Comparison of ENCODE assay signal across 17 mouse cellular contexts in the genomic region with DNA sequence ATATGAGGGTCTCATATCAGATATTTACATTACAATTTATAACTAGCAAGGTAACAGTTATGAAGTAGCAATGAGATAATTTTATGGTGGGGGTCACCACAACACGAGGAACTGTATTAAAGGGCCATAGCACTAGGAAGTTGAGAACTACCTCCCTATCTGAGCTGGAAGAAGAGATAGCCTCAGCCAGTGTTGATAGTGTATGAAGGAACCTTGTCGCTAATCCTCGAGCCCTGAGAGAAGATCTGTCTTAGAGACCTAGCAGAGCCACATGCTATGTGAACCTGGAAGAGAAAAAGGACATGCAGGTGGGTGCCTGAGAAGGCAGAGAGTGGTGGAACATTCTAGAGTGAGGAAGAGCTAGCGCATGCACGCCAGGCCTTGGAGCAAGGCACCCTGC.
A peak's percentile ranks its signal among the peaks of the same experiment; 100 is the strongest.
DNase-seq lines count a peak whose midpoint lies in the region; ATAC-seq and TF ChIP-seq lines count a peak whose summit lies in the region.
"Had no signal": no experiment of that assay in that cellular context is flagged by ENCODE, and none has a peak within 500 bp of the region (broad histone marks: within the 10 kb centered on the region; RNA-seq: fewer than 3 reads in every experiment).

No protein-coding gene starts in this region.

- no peak overlapping the region for H3K4me2 ChIP-seq in forebrain, embryonic 12.5 days
- H3K4me2 ChIP-seq in lung, embryonic 14.5 days, result no peak overlapping the region
- H3K4me2 ChIP-seq in lung, postnatal 0 days (replicated peaks; ENCODE audit: low read depth, low read length), result no peak overlapping the region
- H3K4me2 ChIP-seq in embryonic facial prominence, embryonic 13.5 days, result no peak overlapping the region
- H3K4me2 ChIP-seq in stomach, embryonic 14.5 days (replicated peaks; ENCODE audit: low read depth, low read length), result no peak overlapping the region
- H3K4me2 ChIP-seq: hindbrain, embryonic 13.5 days had no signal

- H3K27ac ChIP-seq in forebrain, embryonic 10.5 days, result 0 out of 2 replicates have a peak overlapping the region, but pooled peaks have one; percentile 30
- H3K27ac ChIP-seq in forebrain, embryonic 12.5 days, result no peak overlapping the region
- peak overlapping the region; percentile 54 for H3K27ac ChIP-seq in lung, embryonic 14.5 days (ENCODE audit: low read depth)
- H3K27ac ChIP-seq in lung, postnatal 0 days (ENCODE audit: low read length), result no peak overlapping the region
- peak overlapping the region; percentile 73; the same call in 1 of the 2 replicates for H3K27ac ChIP-seq in embryonic facial prominence, embryonic 13.5 days
- peak overlapping the region; percentile 39; the same call in 1 of the 2 replicates for H3K27ac ChIP-seq in stomach, embryonic 14.5 days (ENCODE audit: low read length)

- TF ChIP-seq EP300 in lung, postnatal 0 days (IDR thresholded peaks at IDR 0.05), result no peak

- H3K9me3 ChIP-seq in forebrain, embryonic 10.5 days, result no peaks in the 10 kb centered on the region
- no peaks in the 10 kb centered on the region for H3K9me3 ChIP-seq in forebrain, embryonic 12.5 days
- no peaks in the 10 kb centered on the region for H3K9me3 ChIP-seq in lung, embryonic 14.5 days (ENCODE audit: low read depth, low read length)
- no peaks in the 10 kb centered on the region for H3K9me3 ChIP-seq in lung, postnatal 0 days (ENCODE audit: low read length)
- no peaks in the 10 kb centered on the region for H3K9me3 ChIP-seq in embryonic facial prominence, embryonic 13.5 days
- H3K9me3 ChIP-seq in stomach, embryonic 14.5 days (ENCODE audit: control insufficient read depth, low read depth, low read length), result no peaks in the 10 kb centered on the region
- H3K9me3 ChIP-seq: hindbrain, embryonic 13.5 days had no signal

- peaks cover 88% of the 10 kb centered on the region for H3K4me1 ChIP-seq in forebrain, embryonic 10.5 days
- H3K4me1 ChIP-seq in forebrain, embryonic 12.5 days, result peaks cover 86% of the 10 kb centered on the region
- H3K4me1 ChIP-seq in lung, embryonic 14.5 days (ENCODE audit: insufficient read depth), result peaks cover 19% of the 10 kb centered on the region
- peaks cover 10% of the 10 kb centered on the region; the same call in 1 of the 2 replicates for H3K4me1 ChIP-seq in lung, postnatal 0 days (ENCODE audit: insufficient read depth, low read depth, low read length)
- H3K4me1 ChIP-seq in embryonic facial prominence, embryonic 13.5 days, result peaks cover 84% of the 10 kb centered on the region
- peaks cover 30% of the 10 kb centered on the region for H3K4me1 ChIP-seq in stomach, embryonic 14.5 days (ENCODE audit: control insufficient read depth, insufficient read depth, low read length)

- H3K36me3 ChIP-seq in forebrain, embryonic 10.5 days (replicated peaks), result peaks cover 30% of the 10 kb centered on the region
- H3K36me3 ChIP-seq in forebrain, embryonic 12.5 days (replicated peaks), result 0 out of 2 replicates have a peak, but pooled peaks cover 3% of the 10 kb centered on the region
- peaks cover 3% of the 10 kb centered on the region; the same call in 1 of the 2 replicates for H3K36me3 ChIP-seq in lung, embryonic 14.5 days (ENCODE audit: insufficient read depth)
- no peaks in the 10 kb centered on the region for H3K36me3 ChIP-seq in lung, postnatal 0 days (ENCODE audit: insufficient read depth, low read length)
- H3K36me3 ChIP-seq in embryonic facial prominence, embryonic 13.5 days, result 0 out of 2 replicates have a peak, but pooled peaks cover 4% of the 10 kb centered on the region
- no peaks in the 10 kb centered on the region; the same call in 1 of the 2 replicates for H3K36me3 ChIP-seq in stomach, embryonic 14.5 days (ENCODE audit: control insufficient read depth, insufficient read depth, low read length)
- H3K36me3 ChIP-seq: hindbrain, embryonic 13.5 days had no signal

- H3K9ac ChIP-seq in forebrain, embryonic 12.5 days, result no peak overlapping the region
- H3K9ac ChIP-seq in lung, embryonic 14.5 days, result no peak overlapping the region
- H3K9ac ChIP-seq in lung, postnatal 0 days (replicated peaks; ENCODE audit: low read depth), result no peak overlapping the region
- 0 out of 2 replicates have a peak overlapping the region, but pooled peaks have one; percentile 21 for H3K9ac ChIP-seq in embryonic facial prominence, embryonic 13.5 days
- no peak overlapping the region for H3K9ac ChIP-seq in stomach, embryonic 14.5 days (replicated peaks; ENCODE audit: low read depth, low read length)
- H3K9ac ChIP-seq: hindbrain, embryonic 13.5 days had no signal

- no peaks in the 10 kb centered on the region for H3K27me3 ChIP-seq in forebrain, embryonic 10.5 days (ENCODE audit: poor library complexity, severe bottlenecking)
- H3K27me3 ChIP-seq in forebrain, embryonic 12.5 days, result no peaks in the 10 kb centered on the region
- H3K27me3 ChIP-seq in lung, embryonic 14.5 days (ENCODE audit: insufficient read depth, low read length), result no peaks in the 10 kb centered on the region
- H3K27me3 ChIP-seq in lung, postnatal 0 days (replicated peaks; ENCODE audit: insufficient read depth, low read length), result no peaks in the 10 kb centered on the region
- H3K27me3 ChIP-seq in embryonic facial prominence, embryonic 13.5 days, result no peaks in the 10 kb centered on the region
- no peaks in the 10 kb centered on the region for H3K27me3 ChIP-seq in stomach, embryonic 14.5 days (ENCODE audit: control insufficient read depth, insufficient read depth, low read length)
- H3K27me3 ChIP-seq: hindbrain, embryonic 13.5 days; Patski had no signal

- DNase-seq in forebrain, embryonic 10.5 days (ENCODE audit: extremely low spot score, low spot score), result no peak
- DNase-seq in lung, embryonic 14.5 days, result no peak
- DNase-seq in lung, postnatal 0 days (ENCODE audit: low spot score), result no peak
- no peak for DNase-seq in left cerebral cortex, adult 11 months (ENCODE audit: low spot score)
- DNase-seq in spleen, adult 12 weeks (ENCODE audit: low spot score), result no peak
- DNase-seq: adrenal gland, postnatal 14 days; cerebellum, adult 18-20 months; gastrocnemius, postnatal 25 days; heart, postnatal 10 days; spleen, adult 18-20 months; thymus, postnatal 4 days had no signal

- TF ChIP-seq CTCF in lung, embryonic 14.5 days (IDR thresholded peaks at IDR 0.05; ENCODE audit: low read depth), result no peak
- TF ChIP-seq CTCF in lung, postnatal 0 days (IDR thresholded peaks at IDR 0.05), result no peak

- WGBS in forebrain, embryonic 10.5 days, result 85% methylated on average over 5 of the region's 5 CpGs
- 89% methylated on average over 5 of the region's 5 CpGs for WGBS in forebrain, embryonic 12.5 days
- 62% methylated on average over 5 of the region's 5 CpGs for WGBS in lung, embryonic 14.5 days
- 67% methylated on average over 5 of the region's 5 CpGs for WGBS in lung, postnatal 0 days
- 85% methylated on average over 5 of the region's 5 CpGs for WGBS in embryonic facial prominence, embryonic 13.5 days
- WGBS in stomach, embryonic 14.5 days, result 74% methylated on average over 5 of the region's 5 CpGs

- ATAC-seq in forebrain, embryonic 12.5 days (ENCODE audit: low FRiP score), result no peak
- ATAC-seq in lung, embryonic 14.5 days (ENCODE audit: insufficient read depth), result no peak
- ATAC-seq in lung, postnatal 0 days, result no peak
- no peak for ATAC-seq in embryonic facial prominence, embryonic 13.5 days (ENCODE audit: insufficient number of reproducible peaks, insufficient read depth, low FRiP score, low TSS enrichment, low read depth)
- no peak for ATAC-seq in stomach, embryonic 14.5 days (ENCODE audit: insufficient number of reproducible peaks, insufficient read depth, low FRiP score, low read depth)
- ATAC-seq: activated CD4-positive, CD25-positive, alpha-beta regulatory T cell, adult 4 months; Patski had no signal

- H3K4me3 ChIP-seq in forebrain, embryonic 10.5 days, result no peak overlapping the region
- H3K4me3 ChIP-seq in forebrain, embryonic 12.5 days (replicated peaks), result no peak overlapping the region
- H3K4me3 ChIP-seq in lung, embryonic 14.5 days (ENCODE audit: low read depth, low read length), result no peak overlapping the region
- H3K4me3 ChIP-seq in lung, postnatal 0 days (ENCODE audit: low read depth, low read length), result no peak overlapping the region
- H3K4me3 ChIP-seq in embryonic facial prominence, embryonic 13.5 days, result no peak overlapping the region
- H3K4me3 ChIP-seq in stomach, embryonic 14.5 days (ENCODE audit: low read depth, low read length), result no peak overlapping the region
- H3K4me3 ChIP-seq: hindbrain, embryonic 13.5 days had no signal

Comparison
In these comparisons a context has a peak if more than half of its experiments do, and no peak if none do; other contexts are left out.
1. H3K27ac ChIP-seq: peak in forebrain, embryonic 10.5 days (single experiment), lung, embryonic 14.5 days (single experiment), embryonic facial prominence, embryonic 13.5 days (single experiment) and stomach, embryonic 14.5 days (single experiment); none in forebrain, embryonic 12.5 days (single experiment) and lung, postnatal 0 days (single experiment).